Mouse (Mus musculus) thymus, adult 2 months (tissue): ENCODE data around the gene Olfm4.

Experiments
- CTCF ChIP-seq: fragments of 200-500 bp; IDR thresholded peaks from 2 replicates; pipeline ENCODE4 v1.5.1; 2012; ENCODE audit warnings: mild to moderate bottlenecking, control low read depth, low read length, moderate library complexity, borderline replicate concordance; ENCODE audit not compliant: control insufficient read depth, poor library complexity, insufficient read depth; ENCODE audit errors: extremely low read depth
- POLR2A ChIP-seq: fragments of 200-500 bp; IDR thresholded peaks from 2 replicates; pipeline ENCODE4 v1.6.1; 2012; ENCODE audit warnings: mild to moderate bottlenecking, low read length, control low read depth, moderate library complexity; ENCODE audit not compliant: control insufficient read depth, poor library complexity, insufficient read depth; ENCODE audit errors: extremely low read depth

- TF ChIP-seq CTCF (no peak), POLR2A (no peak)
Measured at GRCm38 (mm10) chr14:80010426-80010825, 26.5 kb downstream of the Olfm4 start.
